Mouse (Mus musculus): ENCODE measurements around the gene Peg10.
A peak's percentile ranks its signal among the peaks of the same experiment; 100 is the strongest.
"Not testable (repeated sequence)": the region's sequence is repeated elsewhere in the genome, so short reads cannot be mapped to it uniquely, and the experiment has no call there.

Gene Peg10

DNA sequence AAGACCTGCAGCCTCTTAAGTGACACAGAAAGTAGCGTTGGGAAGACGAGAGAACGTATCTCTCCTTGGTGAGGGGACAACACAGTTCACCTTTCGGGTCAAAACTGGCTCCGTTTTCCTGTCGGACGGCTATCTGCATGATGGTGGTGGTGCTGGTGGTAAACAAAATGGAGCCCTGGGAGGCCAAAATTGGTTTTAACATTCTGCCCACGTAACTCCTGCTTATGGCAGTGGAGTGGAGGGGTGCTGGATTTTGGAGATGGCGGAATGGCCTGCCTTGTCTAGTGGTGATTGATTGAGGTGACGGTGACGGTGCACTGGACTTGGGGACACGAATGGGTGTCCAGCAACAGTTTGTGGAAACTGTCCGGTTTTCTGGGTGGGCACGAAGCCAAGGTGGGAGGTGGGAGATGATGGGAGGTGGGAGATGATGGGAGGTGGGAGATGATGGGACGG, 1.4 kb downstream of the Peg10 start:
- DNase-seq (ENCODE audit: low spot score in 2 of 2): no peak

DNA sequence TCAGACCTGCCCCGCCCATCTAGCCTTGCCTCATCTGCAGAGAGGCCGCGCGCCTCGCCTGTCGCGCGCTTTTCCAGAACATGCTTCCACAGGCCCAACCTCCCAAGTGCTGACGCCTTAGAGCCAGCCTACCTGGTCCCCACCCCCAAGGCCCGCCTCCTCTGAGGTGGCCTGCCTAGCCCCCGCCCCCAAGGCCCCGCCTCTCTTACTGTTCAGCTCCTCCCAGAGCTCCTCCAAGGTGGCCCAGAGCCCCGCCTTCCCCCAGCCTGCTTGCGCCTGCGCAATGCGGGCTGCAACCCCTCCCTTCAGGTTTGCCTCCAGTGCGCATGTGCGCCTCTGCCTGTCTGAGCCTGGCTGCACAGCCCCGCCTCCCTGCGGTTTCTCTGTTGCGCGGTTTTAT, 2.0 kb downstream of the Peg10 start:
- DNase-seq (ENCODE audit: low spot score in 2 of 2): peak; percentile 88 to 95

DNA sequence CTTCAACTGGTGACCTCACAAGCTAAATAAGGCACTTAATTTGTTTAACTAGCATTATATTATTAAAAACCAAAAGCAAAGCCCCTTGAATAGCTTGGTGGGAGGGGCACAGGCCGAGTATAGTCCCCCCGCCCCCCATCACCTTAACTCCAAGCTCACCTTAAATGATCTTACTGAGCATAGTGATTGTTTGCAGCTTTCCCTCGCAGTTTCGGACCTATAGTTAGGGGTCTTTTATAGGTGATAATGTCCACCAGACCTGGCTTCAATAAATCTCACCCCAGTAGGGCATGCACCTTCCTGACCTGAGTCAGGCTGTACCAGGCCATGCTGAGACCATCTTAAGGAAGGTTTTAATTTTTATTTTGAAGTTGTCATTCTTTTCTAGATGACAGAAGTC, 4.2 kb downstream of the Peg10 start:
- DNase-seq (ENCODE audit: low spot score in 2 of 2): no peak

DNA sequence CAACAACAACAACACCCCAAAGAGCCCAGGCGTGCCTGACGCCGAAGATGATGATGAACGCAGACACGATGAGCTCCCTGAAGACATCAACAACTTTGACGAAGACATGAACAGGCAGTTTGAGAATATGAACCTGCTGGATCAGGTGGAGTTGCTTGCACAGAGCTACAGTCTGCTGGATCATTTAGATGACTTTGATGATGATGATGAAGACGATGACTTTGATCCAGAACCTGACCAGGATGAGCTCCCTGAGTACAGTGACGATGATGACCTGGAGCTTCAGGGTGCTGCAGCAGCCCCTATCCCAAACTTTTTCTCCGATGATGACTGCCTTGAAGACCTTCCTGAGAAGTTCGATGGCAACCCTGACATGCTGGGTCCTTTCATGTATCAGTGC, 7.2 kb downstream of the Peg10 start:
- no peak for DNase-seq (ENCODE audit: low spot score in 2 of 2)

DNA sequence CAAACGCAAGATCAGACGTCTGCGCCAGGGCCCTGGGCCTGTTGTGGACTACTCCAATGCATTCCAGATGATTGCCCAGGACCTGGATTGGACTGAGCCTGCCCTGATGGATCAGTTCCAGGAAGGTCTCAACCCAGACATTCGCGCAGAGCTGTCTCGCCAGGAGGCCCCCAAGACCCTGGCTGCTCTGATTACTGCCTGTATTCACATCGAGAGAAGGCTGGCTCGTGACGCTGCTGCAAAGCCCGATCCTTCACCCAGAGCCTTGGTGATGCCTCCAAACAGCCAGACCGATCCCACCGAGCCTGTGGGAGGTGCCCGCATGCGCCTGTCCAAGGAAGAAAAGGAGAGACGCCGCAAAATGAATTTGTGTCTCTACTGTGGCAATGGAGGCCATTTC, 7.8 kb downstream of the Peg10 start:
- no peak for DNase-seq (ENCODE audit: low spot score in 2 of 2)

DNA sequence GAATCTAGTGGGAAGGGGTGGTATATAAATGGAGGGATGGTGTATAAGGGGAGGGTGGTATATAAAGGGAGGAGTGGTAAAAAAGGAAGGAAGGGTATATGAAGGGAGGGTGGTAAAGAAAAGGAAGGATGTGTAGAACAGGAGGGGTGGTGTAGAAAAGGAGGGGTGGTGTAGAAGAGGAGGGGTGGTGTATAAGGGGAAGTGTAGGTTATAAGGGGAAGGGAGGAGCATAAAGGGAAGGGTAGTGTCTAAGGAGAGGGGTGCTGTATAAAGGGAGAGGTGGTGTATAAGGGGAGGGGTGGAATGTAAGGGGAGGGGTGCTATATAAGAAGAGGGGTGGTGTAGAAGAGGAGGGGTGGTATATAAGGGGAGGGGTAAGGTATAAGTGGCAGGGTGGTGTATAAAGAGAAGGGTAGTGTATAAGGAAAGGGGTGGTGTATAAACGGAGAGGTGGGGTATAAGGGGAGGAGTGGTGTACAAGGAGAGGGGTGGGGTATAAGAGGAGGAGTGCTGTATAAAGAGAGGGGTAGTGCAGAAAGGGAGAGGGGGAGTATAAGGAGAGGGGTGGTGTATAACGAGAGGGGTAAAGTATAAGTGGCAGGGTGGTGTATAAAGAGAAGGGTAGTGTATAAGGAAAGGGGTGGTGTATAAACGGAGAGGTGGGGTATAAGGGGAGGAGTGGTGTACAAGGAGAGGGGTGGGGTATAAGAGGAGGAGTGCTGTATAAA, 14.5 kb downstream of the Peg10 start:
- DNase-seq (ENCODE audit: low spot score in 2 of 2): not testable (repeated sequence)

DNA sequence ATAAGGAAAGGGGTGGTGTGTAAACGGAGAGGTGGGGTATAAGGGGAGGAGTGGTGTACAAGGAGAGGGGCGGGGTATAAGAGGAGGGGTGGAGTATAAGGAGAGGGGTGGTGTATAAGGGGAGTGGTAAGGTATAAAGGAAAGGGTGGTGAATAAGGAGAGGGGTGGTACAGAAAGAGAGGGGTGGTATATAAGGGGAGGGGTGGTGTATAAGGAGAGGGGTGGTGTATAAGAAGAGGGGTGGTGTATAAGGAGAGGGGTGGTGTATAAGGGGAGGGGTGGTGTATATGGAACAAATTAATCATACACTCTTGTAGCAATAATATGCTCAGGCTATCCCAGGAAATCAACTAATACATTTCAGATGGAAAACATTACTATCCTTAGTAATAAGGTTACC, 15.1 kb downstream of the Peg10 start:
- DNase-seq (ENCODE audit: low spot score in 2 of 2): no peak

DNA sequence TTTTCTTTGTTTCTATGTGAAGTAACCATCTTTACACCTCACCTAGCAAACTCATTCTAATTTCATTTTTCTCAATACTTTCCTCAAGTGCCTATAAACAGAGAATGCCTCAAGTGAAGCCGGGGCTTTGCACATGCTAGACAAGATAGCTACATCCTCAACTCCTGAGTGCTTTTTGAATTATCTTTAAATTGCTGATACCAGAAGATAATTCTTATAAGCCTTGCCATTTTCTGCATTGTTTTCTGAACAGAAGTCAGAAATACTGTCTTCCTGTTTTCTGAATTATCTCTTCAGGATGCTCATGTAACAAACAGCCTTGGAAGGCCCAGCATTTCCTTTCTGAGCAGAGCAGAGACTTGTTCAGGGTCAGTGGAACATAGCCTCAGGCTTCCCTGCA, 49.2 kb downstream of the Peg10 start:
- no peak for DNase-seq (ENCODE audit: low spot score in 2 of 2)

DNA sequence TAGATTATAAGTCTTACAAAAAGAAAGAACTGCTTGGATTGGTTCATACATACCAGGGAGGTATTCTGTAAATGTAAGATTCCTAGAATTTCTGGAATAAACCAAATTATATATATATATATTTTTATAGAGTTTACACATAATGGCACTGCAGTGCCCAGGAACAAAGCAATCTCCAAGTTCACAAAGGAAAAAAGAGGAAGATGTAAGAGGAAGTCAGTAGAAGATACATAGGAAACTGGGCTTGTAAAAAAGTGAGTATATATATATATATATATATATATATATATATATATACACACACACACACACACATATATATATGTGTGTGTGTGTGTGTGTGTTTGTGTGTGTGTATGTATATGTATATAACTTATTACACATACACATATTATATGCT, 50.2 kb downstream of the Peg10 start:
- not testable (repeated sequence) for DNase-seq (ENCODE audit: low spot score in 2 of 2)

DNA sequence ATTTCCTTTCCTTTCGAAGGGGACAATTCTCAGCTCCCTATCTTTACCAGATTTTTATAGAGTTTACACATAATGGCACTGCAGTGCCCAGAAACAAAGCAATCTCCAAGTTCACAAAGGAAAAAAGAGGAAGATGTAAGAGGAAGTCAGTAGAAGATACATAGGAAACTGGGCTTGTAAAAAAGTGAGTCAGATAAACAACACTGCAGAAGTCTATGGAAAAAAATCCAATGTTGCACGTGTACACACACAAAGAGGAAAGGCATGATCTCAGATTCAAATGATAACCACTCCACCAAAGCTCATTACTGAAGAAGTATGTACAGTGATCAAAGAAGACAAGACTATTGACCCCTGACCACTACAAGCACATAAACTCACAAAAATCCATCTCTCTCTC, 51.3 kb downstream of the Peg10 start:
- no peak for DNase-seq (ENCODE audit: low spot score in 2 of 2)

DNA sequence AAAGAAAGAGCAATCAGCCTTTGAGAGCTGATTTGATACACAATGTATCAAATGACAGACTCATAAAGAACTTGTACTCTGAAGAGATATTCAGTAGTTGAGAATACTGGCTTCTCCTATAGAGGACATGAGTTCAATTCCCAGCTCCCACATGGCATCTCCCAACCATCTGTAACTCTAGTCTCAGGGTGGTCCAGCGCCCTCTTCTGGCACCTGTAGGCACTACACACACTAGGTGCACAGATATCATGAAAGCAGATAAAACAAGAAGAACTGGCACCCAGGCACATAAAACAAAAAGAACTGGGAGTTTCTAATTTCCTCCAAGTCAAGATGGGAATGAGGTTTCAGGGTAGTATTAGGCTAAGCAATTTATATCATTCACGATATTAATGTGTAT, 52.3 kb downstream of the Peg10 start:
- DNase-seq (ENCODE audit: low spot score in 2 of 2): no peak

DNA sequence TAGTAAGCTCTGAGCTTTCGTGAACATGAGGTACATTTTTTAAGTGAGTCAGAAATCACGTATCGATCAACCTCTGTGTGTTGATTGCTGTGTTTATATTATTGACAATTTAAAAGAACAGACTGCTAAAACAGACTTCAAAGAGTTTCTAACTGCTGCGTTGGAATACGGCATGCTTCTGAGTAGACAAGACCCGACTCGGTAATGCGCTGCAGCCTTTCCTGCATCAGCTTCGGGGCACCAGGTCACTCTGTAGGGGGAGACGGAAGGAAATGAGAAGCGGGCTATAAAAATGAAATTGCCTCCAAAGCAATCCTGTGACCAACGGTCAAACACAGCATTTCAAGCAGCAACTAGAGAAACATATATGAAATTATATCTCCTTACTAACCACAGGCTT, 59.9 kb downstream of the Peg10 start:
- DNase-seq (ENCODE audit: low spot score in 2 of 2): no peak

All from urinary bladder, adult 18-20 months (tissue).